29 mouse cellular contexts compared by ENCODE assay signal in the genomic region with DNA sequence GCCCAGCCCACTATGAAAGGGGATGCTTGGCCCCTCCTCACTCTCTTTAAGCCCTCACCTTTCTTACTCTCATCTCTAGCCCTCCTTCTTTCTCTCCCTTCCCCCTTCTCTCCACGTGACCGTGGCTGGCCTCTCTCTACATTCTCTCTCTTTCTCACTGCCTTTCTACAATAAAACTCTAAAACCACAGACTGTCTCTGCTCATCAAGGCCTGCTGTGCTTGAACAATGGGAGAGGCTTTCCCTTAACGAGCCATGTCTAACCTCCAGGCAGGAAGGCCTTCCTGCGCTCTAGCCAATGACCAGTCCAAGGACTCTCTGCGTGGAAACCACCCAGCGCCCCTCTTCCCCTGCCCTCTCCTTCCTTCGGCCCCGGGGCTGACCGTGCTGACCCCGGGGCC.
"Had no signal": no experiment of that assay in that cellular context is flagged by ENCODE, and none has a peak within 500 bp of the region (broad histone marks: within the 10 kb centered on the region; RNA-seq: fewer than 3 reads in every experiment).

No protein-coding gene starts in this region.

- H3K4me3 ChIP-seq: gastrocnemius, adult 2 months; heart, embryonic 10.5 days; heart, embryonic 12.5 days; hindbrain, embryonic 10.5 days; hindbrain, embryonic 12.5 days; intestine, embryonic 15.5 days; kidney, embryonic 15.5 days; layer of hippocampus, adult 2 months; left cerebral cortex, adult 2 months; limb, embryonic 10.5 days; limb, embryonic 12.5 days; liver, embryonic 13.5 days; liver, embryonic 15.5 days had no signal

- ATAC-seq: hindbrain, embryonic 16.5 days; inflammation-experienced regulatory T-cells, adult 6 months; intestine, embryonic 15.5 days; intestine, postnatal 0 days had no signal

- H3K36me3 ChIP-seq: intestine, embryonic 15.5 days; kidney, embryonic 15.5 days; limb, embryonic 12.5 days; liver, embryonic 13.5 days; liver, embryonic 15.5 days had no signal

- H3K9me3 ChIP-seq: heart, embryonic 10.5 days; hindbrain, embryonic 12.5 days; intestine, embryonic 15.5 days; kidney, embryonic 15.5 days; limb, embryonic 10.5 days; limb, embryonic 12.5 days; liver, embryonic 13.5 days; liver, embryonic 15.5 days had no signal

- H3K9ac ChIP-seq: heart, embryonic 12.5 days; hindbrain, embryonic 12.5 days; hindbrain, embryonic 14.5 days; intestine, embryonic 15.5 days; kidney, embryonic 15.5 days; limb, embryonic 12.5 days; liver, embryonic 13.5 days; liver, embryonic 15.5 days had no signal

- H3K27ac ChIP-seq: gastrocnemius, adult 2 months; heart, embryonic 10.5 days; hindbrain, embryonic 10.5 days; hindbrain, embryonic 12.5 days; hindbrain, embryonic 14.5 days; intestine, embryonic 15.5 days; kidney, embryonic 15.5 days; layer of hippocampus, adult 2 months; left cerebral cortex, adult 2 months; limb, embryonic 10.5 days; limb, embryonic 12.5 days; liver, embryonic 13.5 days; liver, embryonic 15.5 days had no signal

- H3K27me3 ChIP-seq: heart, embryonic 12.5 days; hindbrain, embryonic 12.5 days; intestine, embryonic 15.5 days; kidney, embryonic 15.5 days; limb, embryonic 12.5 days; liver, embryonic 13.5 days; liver, embryonic 15.5 days had no signal

- DNase-seq: gastrocnemius, adult 2 months; gastrocnemius, postnatal 10 days; gastrocnemius, postnatal 25 days; heart, adult 18-20 months; heart, postnatal 10 days; heart, postnatal 4 days; kidney, adult 2 months; kidney, adult 9 months; kidney, postnatal 10 days; kidney, postnatal 25 days; kidney, postnatal 4 days; liver; liver, embryonic 13.5 days had no signal

- H3K4me1 ChIP-seq: hindbrain, embryonic 12.5 days; kidney, embryonic 15.5 days; limb, embryonic 10.5 days; limb, embryonic 12.5 days had no signal

- H3K4me2 ChIP-seq: heart, embryonic 12.5 days; hindbrain, embryonic 12.5 days; hindbrain, embryonic 14.5 days; intestine, embryonic 15.5 days; kidney, embryonic 15.5 days; limb, embryonic 12.5 days; liver, embryonic 11.5 days; liver, embryonic 13.5 days; liver, embryonic 15.5 days had no signal
